Mouse (Mus musculus): ENCODE measurements around the gene Tmem109.

Gene Tmem109

DNA sequence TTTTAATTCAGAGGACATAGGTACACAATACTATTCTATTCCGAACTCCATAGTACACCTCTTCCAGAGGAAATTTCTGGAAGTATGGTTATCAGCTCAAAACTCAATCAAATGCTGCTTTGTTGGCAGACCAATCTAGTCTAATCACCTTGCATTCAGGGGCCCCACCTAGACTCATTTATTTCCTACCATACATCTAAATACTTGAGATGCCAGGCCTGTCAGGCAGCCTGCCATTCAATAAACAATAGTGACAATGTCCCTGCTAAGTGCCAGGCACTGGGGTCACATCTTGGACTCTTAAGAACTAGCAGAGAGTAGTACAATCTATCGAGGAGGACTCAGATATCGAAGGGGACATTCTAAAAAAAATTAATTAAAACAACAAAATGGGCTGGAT, 10.4 kb upstream of the Tmem109 start:
- no peak for DNase-seq (ENCODE audit: low spot score in 2 of 2)

DNA sequence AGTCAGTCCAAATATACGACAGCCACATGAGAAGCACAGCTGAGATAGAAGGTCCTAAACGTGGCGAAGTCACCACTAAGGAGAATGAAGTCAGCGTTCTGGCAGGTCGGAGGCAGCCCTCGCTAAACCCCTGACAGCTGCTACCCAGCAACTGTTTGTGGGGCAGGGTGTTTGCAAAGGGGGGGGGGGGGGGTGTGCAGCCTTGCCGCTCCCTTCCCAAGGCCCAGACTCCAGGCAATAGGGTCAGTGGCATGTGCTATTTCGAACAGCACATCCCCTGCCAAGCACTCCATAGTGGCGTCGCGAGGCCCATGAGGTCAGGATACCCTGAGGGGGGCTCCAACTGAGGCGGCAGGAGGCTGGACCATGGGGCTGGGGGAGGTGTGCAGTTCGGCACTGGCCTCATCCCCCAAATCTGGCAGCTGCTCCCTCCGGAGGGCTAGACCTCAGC, 801 bp downstream of the Tmem109 start:
- DNase-seq (ENCODE audit: low spot score in 2 of 2), result no peak

DNA sequence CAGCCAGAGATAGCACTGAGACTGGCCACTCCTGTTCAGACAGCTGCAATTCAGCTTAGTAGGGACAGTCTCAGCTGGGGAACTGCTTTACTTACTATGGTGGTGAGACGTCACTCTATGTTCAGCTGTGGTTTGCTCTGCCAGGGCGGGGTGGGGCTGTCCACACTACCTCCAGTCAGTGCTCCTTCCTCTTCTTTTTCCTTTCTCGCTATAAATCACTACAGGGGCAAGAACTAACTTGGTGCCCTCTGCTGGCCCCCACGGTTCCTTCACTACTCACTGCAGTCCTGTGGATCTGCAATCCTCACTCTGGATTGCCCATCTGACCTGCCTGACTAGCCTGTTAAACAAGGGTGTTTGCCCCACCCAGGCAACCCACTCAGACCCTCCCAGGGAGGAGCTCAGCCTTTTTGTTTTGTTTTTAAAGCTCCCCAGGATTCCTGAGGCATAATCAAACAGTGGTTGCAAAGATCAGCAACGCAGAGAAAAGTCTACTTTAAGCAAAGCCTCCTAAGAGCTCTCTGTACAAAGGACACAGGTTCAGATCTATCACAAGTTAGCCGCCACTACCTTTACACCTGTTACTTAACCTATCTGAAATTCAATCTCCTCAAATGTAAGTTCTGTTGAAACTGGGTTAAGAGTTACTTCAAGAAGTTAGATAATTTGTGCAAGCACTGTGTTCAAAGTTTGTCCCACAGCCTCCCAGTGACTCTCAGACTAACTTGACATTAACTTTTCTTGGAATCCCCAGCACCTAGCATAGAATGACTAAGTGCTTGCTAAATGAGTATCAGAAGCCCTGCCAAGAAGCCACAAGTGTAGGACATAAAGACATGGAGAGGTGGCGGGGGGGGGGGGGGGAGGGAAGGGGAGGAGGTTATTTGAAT, 1.5 kb downstream of the Tmem109 start:
- DNase-seq (ENCODE audit: low spot score in 2 of 2), result peak in 1 of 2 experiments; percentile 48

DNA sequence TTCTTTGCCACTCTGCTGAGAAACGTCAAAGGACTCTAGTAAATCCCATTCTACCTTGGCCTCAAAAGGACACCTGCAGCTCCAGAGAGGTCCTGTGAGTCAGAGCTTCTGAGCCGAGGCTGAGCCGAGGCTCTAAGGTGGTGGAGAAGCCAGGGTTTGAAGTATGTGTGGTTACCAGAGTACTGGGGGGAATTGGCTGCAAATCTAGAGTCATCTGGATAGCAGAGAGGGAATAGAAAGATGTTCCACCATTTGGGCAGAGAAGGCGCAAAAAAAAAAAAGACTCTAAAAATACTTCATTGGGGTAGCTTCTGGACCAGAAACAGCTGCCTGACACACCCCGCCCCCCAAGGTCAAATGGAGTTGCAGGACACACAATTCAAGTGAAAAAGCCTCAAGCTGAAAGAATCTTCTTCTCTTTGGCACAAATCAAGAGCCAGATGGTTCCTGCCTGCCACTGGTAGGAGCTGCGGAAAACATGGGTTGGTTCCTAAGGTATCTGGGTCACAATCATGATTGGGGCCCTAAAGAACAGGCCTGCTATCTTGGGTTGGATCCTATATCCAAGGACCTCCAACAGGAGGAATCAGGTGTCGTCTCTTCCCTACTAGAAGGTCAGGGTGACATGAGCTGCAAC, 3.5 kb downstream of the Tmem109 start:
- DNase-seq (ENCODE audit: low spot score in 2 of 2), result no peak

DNA sequence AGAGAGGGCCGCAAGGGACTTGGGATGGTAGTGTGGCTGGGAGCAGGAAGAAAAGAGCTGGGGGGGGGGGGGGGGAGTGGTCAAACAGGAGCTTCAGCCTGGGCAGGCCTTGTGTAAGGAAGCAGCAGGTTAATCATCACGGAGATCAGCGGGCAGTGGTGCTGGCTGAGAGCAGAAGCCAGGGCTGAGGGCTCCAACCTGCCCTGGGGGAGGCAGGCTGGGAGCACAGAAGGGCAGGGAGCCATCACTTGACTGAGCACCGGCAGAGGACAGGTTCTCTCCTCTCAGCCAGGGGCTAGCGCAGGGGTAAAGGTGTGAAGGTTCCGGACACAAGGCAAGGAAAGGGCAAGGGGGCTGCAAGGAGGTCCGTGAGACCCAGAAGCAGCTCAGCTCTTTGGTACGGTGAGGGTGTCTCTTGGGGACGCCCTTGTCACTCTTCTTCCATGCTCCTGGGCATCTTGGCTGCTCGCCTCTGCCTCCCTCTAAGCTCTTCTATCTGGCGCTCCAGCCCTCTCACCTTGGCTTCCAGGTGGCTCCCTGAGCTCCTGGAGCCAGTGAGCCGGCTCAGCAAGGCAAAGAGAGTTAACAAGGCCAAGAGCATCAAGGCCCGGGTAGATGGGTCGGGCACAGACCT, 10.4 kb downstream of the Tmem109 start:
- no peak for DNase-seq (ENCODE audit: low spot score in 2 of 2)

DNA sequence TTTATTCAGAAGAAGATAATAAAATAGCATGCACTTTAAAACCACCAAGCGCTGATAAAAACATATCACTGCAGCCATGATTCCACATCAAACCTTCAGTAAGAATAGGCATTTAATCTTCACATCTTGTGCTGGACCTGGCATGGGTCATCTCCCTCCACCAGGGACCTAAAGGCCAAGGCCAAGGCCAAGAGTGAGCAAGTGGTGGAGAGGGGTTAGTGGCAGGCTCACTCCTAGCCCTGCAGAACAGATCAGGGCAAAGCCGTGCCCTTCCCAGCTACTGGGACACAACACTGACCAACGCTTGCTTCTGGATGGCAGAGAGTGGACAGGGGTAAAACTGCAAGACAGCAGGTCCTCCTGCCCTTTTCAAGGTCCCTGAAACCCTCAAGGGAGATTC, 11.1 kb downstream of the Tmem109 start:
- no peak for DNase-seq (ENCODE audit: low spot score in 2 of 2)

DNA sequence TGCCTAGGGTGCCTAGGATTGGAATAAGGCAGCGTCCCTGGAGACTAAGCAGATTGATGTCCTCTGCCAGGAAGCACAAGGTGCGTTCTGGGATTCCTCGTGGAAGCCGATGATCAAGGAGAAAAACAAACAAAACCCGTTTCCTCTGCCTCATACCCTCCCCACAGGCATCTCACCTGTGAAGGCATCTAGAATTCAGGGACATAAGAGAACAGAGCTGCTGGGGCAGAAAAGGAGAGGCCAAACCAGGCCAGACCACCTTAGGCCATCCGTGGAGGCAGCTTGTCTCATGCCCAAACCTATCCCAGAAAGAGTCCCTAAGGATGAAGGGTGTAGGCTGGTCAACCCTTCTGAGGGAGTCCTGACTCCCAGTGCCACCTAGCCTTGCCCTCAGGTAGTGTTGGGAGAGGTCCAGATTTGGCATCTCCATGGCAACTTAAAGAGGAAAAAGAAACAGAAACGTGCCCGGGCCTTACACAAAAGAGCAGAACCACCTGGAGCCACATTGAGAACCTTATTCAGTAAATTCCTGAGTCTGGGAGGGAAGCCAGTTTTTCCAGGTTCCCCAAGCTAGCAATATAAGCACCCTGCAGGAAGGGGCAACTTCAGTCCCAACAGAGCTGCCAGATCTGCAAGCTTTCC, 11.8 kb downstream of the Tmem109 start, which contains the start of gene Tmem132a:
Gene Tmem132a (minus strand): TSS at position 55 of the 642 bp plus-strand sequence.
- no peak for DNase-seq (ENCODE audit: low spot score in 2 of 2)

DNA sequence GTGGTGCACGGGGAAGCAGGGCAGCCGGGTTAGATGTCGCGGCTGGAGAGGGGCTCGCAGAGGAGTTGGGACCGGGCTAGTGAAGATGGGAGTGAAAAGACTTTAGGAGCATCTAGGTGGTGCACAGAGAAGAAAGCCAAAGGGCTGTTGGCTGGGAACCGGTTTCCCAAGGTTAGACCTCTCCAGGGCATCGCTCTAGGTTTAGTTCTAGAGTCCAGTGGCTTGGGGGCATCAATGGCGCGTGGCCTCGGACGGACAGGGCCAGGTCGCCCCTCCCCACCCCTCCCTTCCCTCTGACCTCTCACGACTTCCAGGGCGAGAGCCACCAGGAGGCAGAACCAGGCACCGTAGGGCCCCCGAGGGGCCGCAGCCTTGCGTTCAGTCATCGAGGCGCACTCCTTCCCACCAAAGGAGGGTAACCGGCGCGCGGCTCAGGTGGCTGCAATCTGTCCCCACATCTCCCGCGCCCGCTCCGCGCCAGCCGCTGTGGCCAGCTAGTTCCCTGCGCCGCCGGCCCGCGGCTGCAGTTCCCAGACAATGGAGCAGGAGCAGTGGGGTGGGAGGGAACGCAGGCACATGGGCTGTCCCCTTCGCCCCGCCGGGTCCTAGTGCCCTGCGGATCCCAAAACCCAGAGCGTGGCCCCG, 12.4 kb downstream of the Tmem109 start:
- peak; percentile 70 to 79 for DNase-seq (ENCODE audit: low spot score in 2 of 2)

DNA sequence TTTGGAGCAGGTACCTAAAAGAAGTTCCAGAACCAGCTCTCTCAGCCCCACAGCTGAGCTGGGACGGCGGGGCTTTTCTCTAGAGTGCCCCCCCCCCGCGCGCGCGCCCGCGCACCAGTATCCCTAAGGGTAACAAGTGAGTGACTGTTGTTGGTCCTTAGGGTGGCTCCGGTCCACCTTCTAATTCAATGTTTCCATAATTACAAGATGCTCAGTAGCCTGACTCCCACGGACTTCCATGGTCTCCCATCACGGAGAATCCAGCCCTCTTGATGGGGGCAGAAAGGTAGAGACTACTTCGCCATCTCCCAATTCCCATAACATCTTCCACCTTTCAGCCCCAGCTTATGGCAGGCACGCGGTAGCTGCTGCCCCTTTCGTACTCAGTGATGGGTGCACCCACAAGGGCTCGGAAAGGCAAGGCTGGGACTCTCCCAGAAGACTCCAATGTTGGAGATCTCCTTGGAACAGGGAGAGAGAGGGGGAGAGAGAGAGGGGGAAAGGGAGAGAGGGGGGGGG, 13.1 kb downstream of the Tmem109 start:
- DNase-seq (ENCODE audit: low spot score in 2 of 2), result peak in 1 of 2 experiments; percentile 14

DNA sequence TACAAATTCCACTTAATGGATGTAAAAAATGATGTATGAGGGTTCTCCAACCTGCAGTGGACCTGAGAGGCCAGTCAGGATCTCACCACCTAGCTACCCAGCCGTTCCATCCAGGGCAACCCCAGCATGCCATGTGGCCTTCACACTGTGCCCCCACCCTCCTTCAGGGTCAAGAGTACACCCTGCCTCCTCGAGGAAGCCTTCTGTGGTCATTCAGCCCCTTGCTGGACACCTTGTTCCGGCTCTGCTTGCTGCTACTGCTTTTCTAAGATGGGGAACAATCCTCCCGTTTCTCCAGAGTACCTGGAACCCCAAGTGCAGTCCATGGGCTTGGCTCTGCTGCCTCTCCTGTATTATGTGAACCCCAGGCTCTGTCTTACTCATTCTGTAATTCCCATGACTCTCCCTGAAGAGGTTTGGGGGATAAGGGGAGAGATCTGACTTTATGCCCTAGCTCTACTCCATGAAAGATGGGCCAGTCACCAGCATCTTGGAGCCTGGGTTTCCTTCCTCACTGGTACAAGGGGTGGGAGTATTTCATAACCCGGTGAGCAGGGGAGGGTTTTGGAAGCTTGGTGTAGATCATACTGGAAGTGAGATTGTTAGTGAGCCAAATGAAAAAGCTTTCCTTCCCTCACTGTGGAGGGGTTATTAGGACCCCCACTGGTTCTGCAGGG, 13.7 kb downstream of the Tmem109 start:
- peak in 1 of 2 experiments; percentile 11 for DNase-seq (ENCODE audit: low spot score in 2 of 2)

DNA sequence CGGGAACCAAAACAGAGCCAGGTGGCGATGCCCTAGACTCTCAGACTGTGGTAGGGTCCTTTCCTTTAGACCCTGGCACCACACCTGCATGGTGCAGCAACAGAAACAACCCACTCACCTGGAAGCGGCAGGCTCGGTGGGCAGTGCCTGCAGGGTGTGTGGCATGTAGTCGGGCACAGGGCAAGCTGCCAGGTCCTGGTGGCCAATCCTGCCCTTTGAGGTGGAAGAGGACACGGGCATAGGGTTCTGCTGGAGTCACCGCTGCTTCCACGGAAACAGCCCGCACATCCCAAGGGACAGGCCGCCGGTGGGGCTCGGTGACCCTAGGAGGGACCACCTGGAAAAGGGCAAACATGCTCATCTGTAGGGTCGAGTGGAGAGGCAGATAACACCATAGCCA, 15.4 kb downstream of the Tmem109 start:
- no peak for DNase-seq (ENCODE audit: low spot score in 2 of 2)

DNA sequence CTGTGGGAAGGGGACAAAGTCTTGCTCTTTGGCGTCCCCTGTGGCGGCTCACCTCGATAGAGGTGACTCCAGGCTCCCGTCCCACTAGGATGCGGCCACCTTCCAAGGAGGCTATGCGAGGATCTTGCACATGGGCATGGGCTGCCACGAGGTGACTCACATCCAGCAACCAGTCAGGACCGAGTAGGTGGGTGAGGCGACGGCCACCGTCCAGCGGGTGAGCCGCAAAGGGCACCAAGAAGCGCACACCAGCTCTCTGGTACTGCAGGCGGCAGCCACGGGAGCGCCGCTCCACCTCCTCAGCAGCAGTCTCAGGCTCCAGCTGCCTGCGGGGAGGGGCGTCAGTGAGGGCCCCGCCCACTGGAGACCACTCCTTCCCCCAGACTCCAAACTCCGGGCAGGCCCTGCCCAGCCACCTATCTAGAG, 21.7 kb downstream of the Tmem109 start:
- DNase-seq (ENCODE audit: low spot score in 2 of 2), result peak in 1 of 2 experiments; percentile 15

DNA sequence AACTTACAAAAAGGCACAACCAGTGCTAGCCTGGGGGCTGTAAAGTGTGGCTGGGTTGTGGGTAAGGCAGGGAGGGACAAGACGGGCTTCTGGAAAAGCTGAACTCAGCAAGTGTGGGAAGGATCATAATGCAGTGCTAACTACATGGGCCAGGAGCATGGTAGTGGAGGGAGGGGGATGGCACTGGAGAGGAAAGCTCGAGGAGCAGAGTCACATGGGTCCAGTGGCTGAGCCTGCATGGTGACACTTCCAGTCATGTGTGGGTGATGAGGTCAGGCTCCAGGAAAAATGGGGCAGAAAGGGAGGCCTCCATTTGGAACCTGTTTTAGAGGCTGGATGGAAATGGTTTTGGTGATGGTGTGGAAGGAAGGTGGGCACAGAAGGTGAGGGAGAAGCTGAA, 25.3 kb downstream of the Tmem109 start:
- no peak for DNase-seq (ENCODE audit: low spot score in 2 of 2)

DNA sequence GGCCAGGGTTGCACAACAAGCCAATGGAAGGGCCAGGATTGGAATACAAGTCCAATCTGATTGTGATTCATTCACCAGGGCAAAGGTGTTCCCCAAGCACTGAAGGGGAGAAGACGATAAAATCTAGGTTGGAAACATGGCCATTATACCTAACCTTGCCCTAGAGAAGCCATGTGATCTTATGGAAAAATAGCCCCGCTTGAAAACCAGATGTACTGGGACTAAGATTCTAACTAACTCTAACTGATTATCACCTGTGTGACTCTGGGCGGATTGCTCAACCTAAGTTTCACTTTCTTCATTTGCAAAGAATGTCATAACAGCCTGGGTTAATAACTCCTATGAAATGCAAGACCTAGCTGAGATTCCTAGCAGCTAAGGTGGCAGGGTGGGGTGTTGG, 26.4 kb downstream of the Tmem109 start:
- DNase-seq (ENCODE audit: low spot score in 2 of 2), result no peak

DNA sequence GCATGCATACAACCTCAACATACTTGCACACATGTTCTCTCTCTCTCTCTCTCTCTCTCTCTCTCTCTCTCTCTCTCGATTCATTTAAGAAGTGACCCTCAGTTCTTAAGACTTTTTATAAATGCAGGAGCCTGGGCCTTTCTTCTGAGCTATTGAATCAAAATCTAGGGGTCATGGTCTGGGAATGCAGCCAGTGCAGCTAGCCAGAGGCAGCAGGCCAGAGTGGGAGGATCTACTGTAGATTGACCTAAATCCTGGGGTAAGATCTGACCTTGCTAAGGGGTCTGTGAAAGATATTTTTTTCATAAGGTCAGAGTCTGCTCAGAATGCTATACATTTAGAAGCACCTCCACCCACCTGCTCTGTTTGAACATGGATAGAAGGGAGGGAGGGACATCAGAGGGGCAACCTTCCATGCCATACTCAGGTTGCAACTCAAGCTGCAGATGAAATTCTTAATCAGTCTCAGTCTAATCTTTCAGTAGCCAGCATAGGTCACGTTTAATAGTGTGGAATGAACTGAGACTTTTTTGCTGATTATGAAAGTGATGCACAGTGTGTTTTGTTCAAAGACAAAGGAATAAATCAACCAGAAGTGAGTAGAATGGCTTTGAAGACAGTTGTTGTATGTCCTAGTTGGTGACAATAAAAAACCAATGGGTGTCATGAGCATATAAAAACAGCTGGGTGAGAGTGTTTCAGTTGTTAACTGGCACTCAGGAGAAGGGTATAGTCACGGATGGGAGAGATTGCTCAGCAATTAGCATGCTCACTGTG, 34.3 kb downstream of the Tmem109 start:
- DNase-seq (ENCODE audit: low spot score in 2 of 2), result no peak

DNA sequence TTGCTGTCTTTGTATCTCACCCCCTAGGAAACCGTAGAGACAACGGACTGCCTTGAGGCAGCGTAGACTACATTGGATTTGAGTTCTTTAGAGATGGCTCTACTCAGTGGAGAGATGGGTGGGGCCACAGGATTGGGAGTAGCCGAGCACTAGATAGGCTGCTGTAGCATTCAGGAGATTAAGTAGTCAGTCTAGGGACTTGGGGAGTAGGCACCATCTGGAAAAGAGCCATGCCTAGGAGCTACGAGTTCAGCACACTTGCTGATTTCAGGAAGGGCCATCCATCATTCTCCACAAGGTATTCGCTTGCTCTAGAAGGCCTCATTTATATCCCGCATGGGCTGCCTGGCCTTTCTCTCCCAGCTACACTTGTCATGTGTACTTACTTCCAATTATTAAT, 35.7 kb downstream of the Tmem109 start:
- DNase-seq (ENCODE audit: low spot score in 2 of 2), result no peak

DNA sequence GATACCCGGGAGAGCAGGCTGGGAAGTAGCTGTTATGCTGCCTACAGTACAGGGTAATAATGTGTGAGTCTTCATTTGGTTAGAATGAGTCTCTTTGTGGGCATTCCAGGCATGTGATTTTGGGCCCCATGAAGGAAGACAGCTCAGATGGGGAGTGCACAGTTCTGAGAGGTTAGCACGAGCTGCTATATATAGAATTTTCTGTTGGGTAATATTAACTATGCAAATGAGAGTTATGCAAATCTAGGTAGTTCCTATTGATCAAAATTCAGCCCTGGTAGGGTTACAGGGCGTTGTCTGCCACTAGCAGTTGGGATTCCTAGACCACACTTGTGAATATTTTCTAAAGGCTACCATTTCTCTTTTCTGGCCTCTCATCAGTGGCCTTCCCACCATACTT, 36.3 kb downstream of the Tmem109 start:
- no peak for DNase-seq (ENCODE audit: low spot score in 2 of 2)

DNA sequence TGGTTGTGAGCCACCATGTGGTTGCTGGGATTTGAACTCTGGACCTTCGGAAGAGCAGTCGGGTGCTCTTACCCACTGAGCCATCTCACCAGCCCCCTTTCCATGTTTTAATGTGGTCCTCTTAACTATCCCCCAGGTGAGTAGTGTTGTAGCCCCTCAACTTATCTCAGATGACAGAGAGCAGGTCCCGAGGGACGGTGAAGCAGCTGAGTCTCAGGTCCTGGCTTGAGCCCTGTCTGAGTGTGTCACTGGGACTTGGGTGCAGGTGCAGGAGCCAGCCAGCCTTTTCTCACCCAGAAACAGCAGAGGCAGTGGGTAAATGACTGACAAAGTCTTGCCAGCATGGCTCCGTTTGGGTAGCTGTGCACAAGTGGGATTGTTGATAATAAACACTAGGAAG, 37.6 kb downstream of the Tmem109 start:
- no peak for DNase-seq (ENCODE audit: low spot score in 2 of 2)

DNA sequence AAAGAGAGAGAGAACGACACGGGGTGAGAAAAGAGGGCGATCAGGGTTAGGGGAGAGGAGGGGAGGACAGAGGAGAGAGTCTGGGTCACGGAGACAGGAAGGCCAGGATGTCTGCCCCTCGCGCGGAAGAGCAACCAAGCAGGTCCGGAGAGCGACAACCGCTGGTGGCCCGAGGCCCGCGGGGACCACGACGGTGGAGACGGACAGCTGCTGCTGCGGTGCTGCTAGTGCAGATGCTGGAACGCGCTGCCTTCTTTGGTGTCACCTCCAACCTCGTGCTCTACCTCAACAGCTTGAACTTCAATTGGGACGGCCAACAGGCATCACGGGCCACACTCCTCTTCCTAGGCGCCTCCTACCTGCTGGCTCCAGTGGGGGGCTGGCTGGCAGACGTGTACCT, 38.9 kb downstream of the Tmem109 start:
- DNase-seq (ENCODE audit: low spot score in 2 of 2), result no peak
